Mouse (Mus musculus): ENCODE results near the gene Asic4. TPM values are rescaled to one million over a fixed set of nuclear protein-coding genes. Genes with fewer than 3 reads are reported as not detected.

Asic4 gene
- total RNA-seq, 2 experiments from 2014 or later, result 8.7 to 13.2 TPM

DNA sequence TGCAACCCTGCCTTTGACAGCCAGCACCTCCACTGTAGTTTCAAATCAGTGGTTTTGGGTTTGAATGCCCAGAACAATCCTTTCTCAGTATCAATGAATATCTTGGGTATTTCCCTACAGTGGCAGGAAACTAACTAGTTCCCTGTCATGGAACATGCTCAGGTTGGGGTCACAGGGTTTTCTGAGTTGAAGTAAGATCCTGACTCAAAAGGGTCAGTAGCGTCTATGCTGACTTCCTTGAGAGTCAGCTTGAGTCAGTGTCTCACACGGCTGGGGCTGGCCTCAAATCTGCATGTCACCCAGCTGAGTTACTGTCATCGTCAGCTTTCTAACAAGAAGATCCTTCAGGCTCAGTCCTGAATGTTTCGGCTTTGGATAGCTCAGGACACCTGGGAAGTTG is 48.7 kb downstream of the Asic4 start:
- intact Hi-C loops (cut with DNase I), result no loop called here
- no peak for TF ChIP-seq CTCF (IDR thresholded peaks at IDR 0.05)
- no peak overlapping the region for H3K27ac ChIP-seq
- H3K4me3 ChIP-seq, result no peak overlapping the region
- DNase-seq (ENCODE audit: extremely low spot score in 1 of 2, low spot score in 2 of 2), result no peak

DNA sequence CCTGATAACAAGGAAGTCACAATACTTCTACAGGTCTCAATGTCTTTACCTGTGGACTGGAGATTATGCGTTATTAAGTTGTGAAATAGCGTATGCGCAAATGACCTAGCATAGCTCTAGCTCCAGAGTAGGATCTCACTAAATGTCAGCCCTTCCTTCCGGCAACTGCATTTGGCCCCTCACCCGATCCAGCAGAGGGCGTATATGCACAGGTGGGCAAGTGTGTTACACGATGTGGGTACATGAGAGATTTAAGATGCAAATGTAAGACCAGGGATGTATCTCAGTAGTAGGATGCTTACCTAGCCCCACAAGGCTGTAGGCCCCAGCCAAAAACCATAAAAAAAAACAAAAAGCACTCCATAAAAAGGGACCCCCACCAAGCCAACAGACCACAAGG is 49.2 kb downstream of the Asic4 start:
- Histone ChIP-seq H3K27ac (no peak overlapping the region), H3K4me3 (no peak overlapping the region)
- intact Hi-C loops (cut with DNase I), result no loop called here
- TF ChIP-seq CTCF (IDR thresholded peaks at IDR 0.05), result no peak; the same call in 1 of the 2 replicates
- DNase-seq (ENCODE audit: extremely low spot score in 1 of 2, low spot score in 2 of 2), result no peak

DNA sequence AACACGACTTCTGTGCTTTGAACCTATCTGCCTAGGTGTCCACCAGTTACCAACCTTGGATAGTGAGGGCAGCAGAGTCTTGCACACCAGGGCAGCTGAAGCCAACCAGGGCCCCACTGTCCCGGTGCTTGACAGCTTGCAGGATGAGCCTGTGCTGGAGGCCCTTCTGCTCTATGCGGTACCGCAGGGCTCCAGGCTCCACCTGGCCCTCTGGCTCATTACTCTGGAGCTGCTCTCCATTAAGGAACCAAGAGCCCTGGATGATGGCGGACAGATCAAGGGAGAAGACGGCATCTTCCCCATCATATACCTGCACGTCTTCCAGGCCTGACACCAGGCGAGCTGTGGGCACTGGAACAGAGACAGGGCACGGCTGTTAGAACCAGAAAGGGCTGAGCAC is 51.7 kb downstream of the Asic4 start:
- intact Hi-C loops (cut with DNase I), result no loop called here
- DNase-seq (ENCODE audit: extremely low spot score in 1 of 2, low spot score in 2 of 2), result no peak
- no peak overlapping the region for H3K27ac ChIP-seq
- H3K4me3 ChIP-seq, result no peak overlapping the region
- no peak for TF ChIP-seq CTCF (IDR thresholded peaks at IDR 0.05)

DNA sequence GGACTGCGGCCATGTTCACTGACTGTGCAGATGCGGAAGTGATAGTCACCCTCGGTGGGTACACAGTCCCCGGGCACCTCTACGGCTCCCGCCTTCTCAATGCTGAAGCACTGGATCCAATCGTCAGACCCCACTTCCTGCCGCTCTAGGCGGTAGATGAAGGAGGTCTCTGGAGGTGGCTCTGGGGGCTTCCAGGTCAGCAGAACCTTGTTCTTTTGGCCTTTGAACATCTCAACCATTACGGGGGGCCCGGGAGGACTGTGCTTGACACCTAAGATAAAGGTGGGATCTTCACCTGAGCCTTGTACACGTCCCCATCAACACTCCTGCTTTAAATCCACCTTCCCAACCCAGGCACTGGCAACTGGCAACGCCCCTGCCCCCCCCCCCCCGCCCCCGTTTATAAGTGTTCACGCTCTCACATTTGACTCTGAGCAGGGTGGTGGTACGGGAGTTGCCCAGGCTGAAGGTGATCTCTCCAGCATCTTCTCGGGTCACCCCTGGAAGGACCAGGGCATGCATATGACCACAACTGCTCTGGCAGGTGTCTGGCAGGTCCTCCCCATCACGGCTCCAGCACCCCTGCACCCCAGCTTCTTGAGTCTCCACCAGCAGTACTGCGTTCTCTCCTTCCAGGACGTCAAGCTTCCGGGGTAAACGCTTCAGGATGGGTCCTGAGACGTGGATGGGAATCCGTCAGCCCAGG is 52.9 kb downstream of the Asic4 start:
- H3K27ac ChIP-seq, result no peak overlapping the region
- H3K4me3 ChIP-seq, result no peak overlapping the region
- TF ChIP-seq CTCF (IDR thresholded peaks at IDR 0.05), result no peak
- intact Hi-C loops (cut with DNase I), result no loop called here
- DNase-seq (ENCODE audit: extremely low spot score in 1 of 2, low spot score in 2 of 2), result no peak

DNA sequence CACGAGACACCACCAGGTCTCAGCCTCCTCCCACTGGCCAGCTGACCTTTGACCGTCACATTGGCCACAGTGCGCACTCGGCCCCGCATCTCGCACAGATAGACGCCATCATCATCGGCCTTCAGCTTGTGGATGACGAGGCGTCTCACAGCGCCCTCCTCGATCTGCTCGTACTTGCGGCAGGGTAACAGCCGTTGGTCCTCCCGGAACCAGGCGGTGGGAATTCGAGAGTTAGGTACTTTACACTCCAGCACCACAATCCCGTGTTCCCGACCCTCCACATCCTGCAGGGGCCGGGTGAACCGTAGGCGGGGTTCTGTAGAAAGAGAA is 53.4 kb downstream of the Asic4 start:
- DNase-seq (ENCODE audit: extremely low spot score in 1 of 2, low spot score in 2 of 2), result no peak
- Histone ChIP-seq H3K4me3 (no peak overlapping the region), H3K27ac (no peak overlapping the region)
- intact Hi-C loops (cut with DNase I), result no loop called here
- TF ChIP-seq CTCF (IDR thresholded peaks at IDR 0.05), result no peak

DNA sequence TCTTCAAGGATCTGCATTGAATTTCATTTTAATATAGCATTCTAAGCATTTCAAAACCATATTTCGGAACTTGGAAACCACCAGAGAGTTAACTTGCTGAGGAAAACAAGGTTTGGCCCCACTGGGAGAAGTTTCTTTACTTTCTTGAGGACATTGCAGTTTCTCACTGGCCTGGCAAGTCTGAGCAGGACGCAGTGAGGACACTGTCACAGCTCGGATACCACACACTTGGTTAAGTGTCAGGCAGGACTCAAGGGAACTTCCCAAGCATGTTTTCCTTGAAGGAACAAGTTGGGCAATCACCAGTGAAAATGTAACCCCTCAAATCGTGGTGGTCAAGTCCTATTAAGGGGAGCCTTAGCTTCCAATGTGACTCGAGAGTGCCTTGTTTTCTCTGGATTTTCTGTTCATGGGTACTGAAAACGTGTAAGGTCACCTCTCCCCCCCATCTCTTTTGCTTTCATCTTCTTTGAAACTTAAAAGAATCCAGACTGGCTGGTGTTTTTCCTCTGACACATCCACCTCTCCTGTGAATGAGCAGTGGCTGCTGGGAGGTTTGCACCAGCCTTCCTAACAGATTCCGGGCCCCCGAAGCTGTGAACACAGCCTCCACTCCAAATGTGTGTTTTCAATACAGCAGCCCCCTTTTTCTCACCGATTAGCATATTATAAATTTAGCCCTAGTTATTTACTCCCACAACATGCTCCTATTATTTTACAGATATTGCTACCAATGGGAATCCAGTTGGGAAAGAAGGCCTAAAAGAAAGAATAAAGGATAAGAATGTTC is 54.2 kb downstream of the Asic4 start:
- peak in 1 of 2 experiments; percentile 50 for DNase-seq (ENCODE audit: extremely low spot score in 1 of 2, low spot score in 2 of 2)
- Histone ChIP-seq H3K27ac (peak overlapping the region; percentile 95), H3K4me3 (peak overlapping the region; percentile 86)
- intact Hi-C loops (cut with DNase I), result loop anchor here (1.0 to 5.0 kb wide), 3 partner anchors 24 to 84 kb away; partner anchors contain the start of gene Slc4a3
- TF ChIP-seq CTCF (IDR thresholded peaks at IDR 0.05), result no peak

DNA sequence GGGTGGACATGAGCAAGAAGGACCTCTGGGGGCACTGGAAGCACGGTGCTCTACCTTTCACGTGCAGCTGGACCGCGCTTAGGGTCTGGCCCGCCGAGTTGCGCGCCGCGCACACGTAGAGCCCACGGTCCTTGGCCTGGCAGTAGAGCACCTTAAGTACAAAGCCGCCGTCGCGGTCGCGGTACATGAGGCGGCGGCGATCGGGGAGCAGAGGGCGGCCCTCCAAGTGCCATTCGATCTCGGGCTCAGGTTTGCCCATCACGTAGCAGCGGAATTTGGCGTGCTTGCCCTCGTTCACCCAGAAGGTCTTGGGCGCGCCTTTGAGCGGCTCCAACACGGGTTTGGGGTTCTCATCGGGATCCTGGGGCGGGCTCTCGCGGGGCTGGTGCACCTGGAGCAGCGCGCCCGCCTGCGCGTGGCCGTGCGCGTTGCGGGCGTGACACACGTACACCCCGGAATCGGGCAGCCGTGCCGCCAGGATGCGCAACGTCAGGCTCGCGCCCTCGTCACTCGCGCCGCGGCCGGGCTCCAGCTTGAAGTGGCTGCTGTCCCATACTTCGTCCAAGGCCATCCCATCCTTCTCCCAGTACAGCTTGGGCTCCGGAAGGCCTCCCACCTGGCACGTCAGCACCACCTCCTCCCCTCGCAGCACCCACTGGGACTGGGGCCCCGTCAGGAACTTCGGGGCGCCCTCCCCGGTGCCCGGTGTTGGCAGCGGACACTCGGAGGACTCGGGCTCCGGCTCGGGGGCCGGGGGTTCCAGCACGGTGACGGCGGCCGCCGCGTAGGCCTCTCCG is 55.1 kb downstream of the Asic4 start:
- TF ChIP-seq CTCF (IDR thresholded peaks at IDR 0.05), result no peak
- peak overlapping the region; percentile 95 for H3K27ac ChIP-seq
- H3K4me3 ChIP-seq, result peak overlapping the region; percentile 86
- peak; percentile 83 to 86 for DNase-seq (ENCODE audit: extremely low spot score in 1 of 2, low spot score in 2 of 2)
- intact Hi-C loops (cut with DNase I), result loop anchor here (1.0 to 5.0 kb wide), 3 partner anchors 25 to 83 kb away; partner anchors contain the start of gene Slc4a3

DNA sequence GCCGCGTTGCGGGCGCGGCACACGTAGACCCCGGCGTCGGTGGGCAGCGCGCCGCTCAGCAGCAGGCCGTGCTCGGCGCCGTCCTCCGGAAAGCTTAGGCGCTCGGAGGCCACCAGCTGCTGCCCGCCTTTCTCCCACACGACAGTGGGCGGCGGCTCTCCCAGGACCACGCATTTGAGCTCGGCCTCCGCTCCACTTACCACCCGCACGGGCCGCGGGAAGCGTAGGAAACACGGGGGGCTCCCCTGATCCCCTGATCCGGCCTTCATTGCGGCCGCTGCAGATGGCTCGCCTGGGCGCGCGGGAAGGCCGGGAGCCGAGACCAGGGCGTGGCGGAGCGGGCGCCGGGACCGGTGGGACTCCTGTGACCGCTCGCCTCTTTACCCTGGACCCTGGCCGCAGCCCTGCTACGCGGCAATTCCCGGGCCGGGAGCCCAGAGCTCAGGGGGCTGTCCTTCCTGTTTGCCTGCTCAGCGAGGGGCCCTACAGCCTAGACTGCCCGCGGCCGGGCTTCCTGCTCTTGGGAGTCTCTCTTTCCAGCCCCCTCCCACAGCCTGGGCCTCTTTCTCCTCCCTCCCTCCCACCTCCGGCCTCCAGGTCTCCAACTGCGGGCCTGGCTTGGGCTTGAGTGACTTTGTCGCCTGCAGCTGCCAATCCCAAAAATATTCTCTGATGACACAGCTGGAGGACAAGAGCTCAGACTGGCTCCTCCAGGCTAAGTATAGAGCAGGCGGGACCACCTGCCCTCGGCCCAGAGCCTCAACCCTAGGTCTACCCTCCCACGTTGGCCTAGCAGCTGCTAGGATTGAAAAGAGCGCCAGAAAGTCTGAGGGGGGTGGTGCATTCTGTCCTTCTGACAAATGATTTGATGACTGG is 56.0 kb downstream of the Asic4 start, which contains the start of gene Obsl1:
Gene Obsl1 (minus strand): TSS at position 497 of the 876 bp plus-strand sequence.
- TF ChIP-seq CTCF (IDR thresholded peaks at IDR 0.05), result no peak
- peak; percentile 47 to 51 for DNase-seq (ENCODE audit: extremely low spot score in 1 of 2, low spot score in 2 of 2)

DNA sequence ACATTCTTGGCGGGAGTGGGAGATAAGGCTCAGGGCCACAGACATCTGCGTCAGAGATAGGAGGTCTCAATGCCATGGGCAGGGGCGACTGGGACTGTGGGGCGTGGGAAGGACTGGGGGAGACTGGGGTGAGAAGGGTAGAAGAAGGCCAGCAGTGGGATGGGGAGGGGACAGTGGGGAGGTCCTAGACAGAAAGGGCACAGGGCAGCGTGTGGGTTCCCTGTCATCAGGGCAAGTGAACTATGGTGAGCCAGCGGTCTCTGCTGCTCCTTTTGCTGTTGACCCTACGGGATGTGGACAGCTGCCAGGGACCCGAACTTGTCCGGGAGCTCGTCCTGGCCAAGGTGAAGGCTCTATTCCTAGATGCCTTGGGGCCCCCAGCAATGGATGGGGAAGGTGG is 56.8 kb downstream of the Asic4 start, which contains the start of gene Inha:
Gene Inha (plus strand): TSS at position 72 of the 400 bp plus-strand sequence.
- no peak for TF ChIP-seq CTCF (IDR thresholded peaks at IDR 0.05)
- Histone ChIP-seq H3K27ac (peak within 1 kb of the TSS; percentile 95), H3K4me3 (peak within 1 kb of the TSS; percentile 86)
- intact Hi-C loops (cut with DNase I), result loop anchor here (5.0 kb wide), 1 partner anchor 40 kb away; the partner anchor contains the start of gene Slc4a3
- DNase-seq (ENCODE audit: extremely low spot score in 1 of 2, low spot score in 2 of 2), result no peak

More for the DNA sequence above, 56.0 kb downstream of the Asic4 start, which contains the start of gene Obsl1:
- Histone ChIP-seq H3K4me3 (peak within 1 kb of the TSS; percentile 86), H3K27ac (peak within 1 kb of the TSS; percentile 95)
- intact Hi-C loops (cut with DNase I), result loop anchor here (1.0 to 5.0 kb wide), 3 partner anchors 26 to 83 kb away; partner anchors contain the start of gene Slc4a3

DNA sequence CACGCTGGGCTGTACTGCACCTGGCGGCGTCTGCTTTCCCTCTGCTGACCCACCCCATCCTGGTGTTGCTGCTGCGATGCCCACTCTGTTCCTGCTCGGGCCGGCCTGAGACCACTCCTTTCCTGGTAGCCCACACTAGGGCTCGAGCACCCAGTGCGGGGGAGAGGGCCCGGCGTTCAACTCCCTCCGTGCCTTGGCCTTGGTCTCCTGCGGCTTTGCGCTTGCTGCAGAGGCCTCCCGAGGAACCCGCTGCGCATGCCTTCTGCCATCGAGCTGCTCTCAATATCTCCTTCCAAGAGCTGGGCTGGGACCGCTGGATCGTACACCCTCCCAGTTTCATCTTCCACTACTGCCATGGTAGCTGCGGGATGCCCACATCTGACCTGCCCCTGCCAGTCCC is 59.4 kb downstream of the Asic4 start:
- intact Hi-C loops (cut with DNase I), result loop anchor here (5.0 kb wide), 1 partner anchor 38 kb away; the partner anchor contains the start of gene Slc4a3
- Histone ChIP-seq H3K4me3 (no peak overlapping the region), H3K27ac (no peak overlapping the region)
- DNase-seq (ENCODE audit: extremely low spot score in 1 of 2, low spot score in 2 of 2), result no peak
- TF ChIP-seq CTCF (IDR thresholded peaks at IDR 0.05), result no peak

Measured in left cerebral cortex, adult 2 months (tissue).